Mouse (Mus musculus) limb, embryonic 14.5 days (tissue): Measurements from ENCODE around the gene Mcam. TPM values are rescaled to one million over a fixed set of nuclear protein-coding genes. Genes with fewer than 3 reads are reported as not detected.

ENCODE experiments used
- ATAC-seq: fragments of 200-750 bp; cut with Nextera tagmentation; 2 replicates; pipeline ENCODE4 v1.8.0; 2017; ENCODE audit warnings: low read depth, moderate number of reproducible peaks, moderate TSS enrichment; ENCODE audit not compliant: low FRiP score
- DNase-seq: peaks from one replicate; pipeline ENCODE4 v3.0.0-alpha.2; 2015; ENCODE audit warnings: low spot score
- H3K27ac ChIP-seq: fragments of 300-500 bp; sonication (generic); replicated peaks from 2 replicates; pipeline ENCODE4 v1.5.1; 2014; ENCODE audit warnings: low read depth, mild to moderate bottlenecking, low read length, moderate library complexity, mixed read lengths
- H3K27me3 ChIP-seq: fragments of 300-500 bp; sonication (generic); 2 replicates; pipeline ENCODE4 v1.6.1; 2014; ENCODE audit warnings: low read length, mixed read lengths; ENCODE audit not compliant: control insufficient read depth, insufficient read depth
- H3K36me3 ChIP-seq: fragments of 300-500 bp; sonication (generic); 2 replicates; pipeline ENCODE4 v1.6.1; 2014; ENCODE audit warnings: mild to moderate bottlenecking, low read length, moderate library complexity, mixed read lengths; ENCODE audit not compliant: control insufficient read depth, insufficient read depth
- H3K4me1 ChIP-seq: fragments of 300-500 bp; sonication (generic); 2 replicates; pipeline ENCODE4 v1.6.1; 2014; ENCODE audit warnings: antibody characterized with exemption, low read length, mixed read lengths; ENCODE audit not compliant: control insufficient read depth, insufficient read depth
- H3K4me2 ChIP-seq: fragments of 300-500 bp; sonication (generic); replicated peaks from 2 replicates; pipeline ENCODE4 v1.6.1; 2014; ENCODE audit warnings: low read depth, mild to moderate bottlenecking, low read length, moderate library complexity; ENCODE audit not compliant: severe bottlenecking
- H3K4me3 ChIP-seq: fragments of 300-500 bp; sonication (generic); replicated peaks from 2 replicates; pipeline ENCODE4 v1.5.1; 2014; ENCODE audit warnings: low read length
- H3K9ac ChIP-seq: fragments of 300-500 bp; sonication (generic); 2 replicates; pipeline ENCODE4 v1.6.1; 2014; ENCODE audit warnings: mild to moderate bottlenecking, low read depth, low read length, moderate library complexity; ENCODE audit not compliant: severe bottlenecking
- H3K9me3 ChIP-seq: fragments of 300-500 bp; sonication (generic); 2 replicates; pipeline ENCODE4 v1.6.1; 2016; ENCODE audit warnings: low read length; ENCODE audit not compliant: control insufficient read depth
- POLR2A ChIP-seq: fragments of 200-500 bp; IDR thresholded peaks from 2 replicates; pipeline ENCODE4 v1.8.0; 2012; ENCODE audit warnings: inconsistent platforms, mild to moderate bottlenecking, moderate library complexity, borderline replicate concordance; ENCODE audit not compliant: insufficient read depth, insufficient read length; ENCODE audit errors: extremely low read depth
- WGBS: fragments of 180-500 bp; shearing (Covaris S2); extraction: QIAGEN DNeasy Blood & Tissue Kit; methylation state at CpG from one replicate; pipeline ENCODE4 v1.1.7; 2014; 5-methylcytosine and 5-hydroxymethylcytosine counted together
- polyA plus RNA-seq, 2 experiments: library from polyadenylated mRNA; depleted of rRNA in 1 of 2; stranded (reverse) in 1 of 2; unstranded in 1 of 2; fragments of >200 nt; fragmentation: Nextera tagmentation in 1 of 2; extraction: Ambion mirVana in 1 of 2; gene quantifications; 2 replicates each; pipeline versions ENCODE4 v1.2.1 to v1.2.3; 2012 to 2014

Gene Mcam
- polyA plus RNA-seq, 2 experiments: 44.2 to 82.8 TPM

- WGBS: 65% methylated on average over 3 of the region's 3 CpGs
- peaks cover 27% of the 10 kb centered on the region for H3K4me1 ChIP-seq
- no peaks in the 10 kb centered on the region for H3K9me3 ChIP-seq
- no peaks in the 10 kb centered on the region; the same call in 1 of the 2 replicates for H3K27me3 ChIP-seq
- TF ChIP-seq POLR2A: no peak
- no peak overlapping the region for H3K4me3 ChIP-seq
- no peaks in the 10 kb centered on the region for H3K36me3 ChIP-seq
- ATAC-seq (no peak), DNase-seq (no peak)
- H3K9ac ChIP-seq: no peak overlapping the region
- no peak overlapping the region for H3K27ac ChIP-seq
- no peak overlapping the region for H3K4me2 ChIP-seq
These were observed 6.9 kb upstream of the Mcam start for GRCm38 (mm10) chr9:44127351-44127801.

- Histone ChIP-seq H3K9ac (peak overlapping the region; percentile 47), H3K4me1 (peaks cover 32% of the 10 kb centered on the region), H3K9me3 (no peaks in the 10 kb centered on the region), H3K36me3 (no peaks in the 10 kb centered on the region), H3K4me2 (peak overlapping the region; percentile 85), H3K4me3 (peak overlapping the region; percentile 34), H3K27me3 (peaks cover 4% of the 10 kb centered on the region; the same call in 1 of the 2 replicates), H3K27ac (no peak overlapping the region; the same call in 1 of the 2 replicates)
- TF ChIP-seq POLR2A: no peak
- WGBS: 15% methylated on average over 9 of the region's 9 CpGs
- DNase-seq (peak; percentile 17), ATAC-seq (no peak)
These were observed 4.6 kb upstream of the Mcam start for GRCm38 (mm10) chr9:44129633-44130032.

GRCm38 (mm10) chr9:44130034-44130433 lies 4.2 kb upstream of the Mcam start:
- ATAC-seq (peak; percentile 7; the same call in 1 of the 2 replicates), DNase-seq (peak; percentile 77)
- TF ChIP-seq POLR2A: no peak
- H3K36me3 ChIP-seq: no peaks in the 10 kb centered on the region
- H3K27me3 ChIP-seq: peaks cover 4% of the 10 kb centered on the region; the same call in 1 of the 2 replicates
- peak overlapping the region; percentile 34 for H3K4me3 ChIP-seq
- peak overlapping the region; percentile 76 for H3K27ac ChIP-seq
- no peaks in the 10 kb centered on the region for H3K9me3 ChIP-seq
- WGBS: 3% methylated on average over 27 of the region's 27 CpGs
- H3K9ac ChIP-seq: peak overlapping the region; percentile 47
- peak overlapping the region; percentile 85 for H3K4me2 ChIP-seq
- H3K4me1 ChIP-seq: peaks cover 33% of the 10 kb centered on the region

- no peaks in the 10 kb centered on the region for H3K36me3 ChIP-seq
- no peaks in the 10 kb centered on the region for H3K9me3 ChIP-seq
- H3K4me2 ChIP-seq: peak overlapping the region; percentile 85
- 26% methylated on average over 18 of the region's 19 CpGs for WGBS
- TF ChIP-seq POLR2A: no peak
- peak overlapping the region; percentile 76; the same call in 1 of the 2 replicates for H3K27ac ChIP-seq
- ATAC-seq: 0 out of 2 replicates have a peak, but pooled peaks have one; percentile 1
- DNase-seq: peak; percentile 66
- peaks cover 4% of the 10 kb centered on the region; the same call in 1 of the 2 replicates for H3K27me3 ChIP-seq
- H3K4me1 ChIP-seq: peaks cover 40% of the 10 kb centered on the region
- peak overlapping the region; percentile 34; the same call in 1 of the 2 replicates for H3K4me3 ChIP-seq
- peak overlapping the region; percentile 47 for H3K9ac ChIP-seq
These were observed 3.5 kb upstream of the Mcam start for GRCm38 (mm10) chr9:44130581-44131275.

GRCm38 (mm10) chr9:44131276-44131590 lies 3.0 kb upstream of the Mcam start:
- Histone ChIP-seq H3K9ac (no peak overlapping the region), H3K9me3 (no peaks in the 10 kb centered on the region), H3K4me1 (peaks cover 44% of the 10 kb centered on the region), H3K27me3 (peaks cover 4% of the 10 kb centered on the region; the same call in 1 of the 2 replicates), H3K36me3 (no peaks in the 10 kb centered on the region), H3K27ac (peak overlapping the region; percentile 43; the same call in 1 of the 2 replicates), H3K4me3 (no peak overlapping the region), H3K4me2 (peak overlapping the region; percentile 19)
- 45% methylated on average over 7 of the region's 7 CpGs for WGBS
- ATAC-seq (no peak), DNase-seq (no peak)
- no peak for TF ChIP-seq POLR2A
